Mouse (Mus musculus) liver, adult 10 weeks (tissue): ENCODE results near the gene Nbeal2. TPM values are rescaled to one million over a fixed set of nuclear protein-coding genes. Genes with fewer than 3 reads are reported as not detected.

Experiments used
- polyA plus RNA-seq: library from polyadenylated mRNA; stranded (reverse); fragments of 350-450 nt; fragmentation: Illumina TruSeq; extraction: RNeasy Lipid Tissue Mini Kit (QIAGEN cat#74804); gene quantifications from one replicate; pipeline ENCODE4 v1.2.3, GENCODE M21; 2014; ENCODE audit warnings: low read depth, low replicate concordance

The Nbeal2 gene
- polyA plus RNA-seq, result 1.2 TPM

DNA sequence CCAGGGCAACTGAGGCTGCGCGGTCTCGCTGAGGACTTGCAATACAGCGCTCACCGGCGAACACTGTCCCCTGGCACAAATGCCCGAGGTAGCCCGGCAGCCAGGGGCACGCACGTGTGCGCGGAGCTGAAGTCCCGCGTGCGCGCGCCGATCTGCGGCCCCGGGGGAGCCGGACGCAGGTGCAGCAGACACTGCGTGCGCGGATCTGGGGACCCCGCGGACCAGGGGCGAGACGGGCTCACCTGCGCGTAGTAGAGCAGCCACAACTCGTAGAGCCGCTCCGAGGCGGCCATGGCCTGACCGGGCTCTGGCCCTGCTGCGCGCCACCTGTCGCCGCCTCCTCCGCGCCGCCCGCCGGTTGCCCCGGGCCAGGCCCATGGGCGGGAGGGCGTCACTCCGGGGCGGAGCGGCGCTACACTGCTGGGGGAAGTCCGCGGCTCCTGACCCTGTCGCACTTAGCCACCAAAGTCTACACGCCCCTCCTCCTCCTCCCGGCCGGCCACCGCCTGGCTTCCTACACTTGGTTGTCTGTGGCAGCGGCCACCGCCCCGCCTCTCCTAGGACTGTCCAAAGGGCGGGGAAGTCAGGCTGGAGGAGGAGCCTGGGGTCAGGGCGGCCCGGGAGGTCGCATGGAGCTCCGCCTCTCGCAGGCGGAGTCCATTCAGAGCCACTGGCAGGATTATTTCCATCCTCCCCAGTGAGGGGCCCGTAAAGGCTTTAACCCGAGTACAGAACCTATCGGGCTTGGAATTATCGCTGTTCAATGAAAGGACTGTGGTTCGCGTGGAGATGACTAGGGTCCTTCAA lies at the start of gene Nbeal2:
Gene Nbeal2, minus strand, starts transcription at position 507 of the 807 bp plus-strand sequence.

DNA sequence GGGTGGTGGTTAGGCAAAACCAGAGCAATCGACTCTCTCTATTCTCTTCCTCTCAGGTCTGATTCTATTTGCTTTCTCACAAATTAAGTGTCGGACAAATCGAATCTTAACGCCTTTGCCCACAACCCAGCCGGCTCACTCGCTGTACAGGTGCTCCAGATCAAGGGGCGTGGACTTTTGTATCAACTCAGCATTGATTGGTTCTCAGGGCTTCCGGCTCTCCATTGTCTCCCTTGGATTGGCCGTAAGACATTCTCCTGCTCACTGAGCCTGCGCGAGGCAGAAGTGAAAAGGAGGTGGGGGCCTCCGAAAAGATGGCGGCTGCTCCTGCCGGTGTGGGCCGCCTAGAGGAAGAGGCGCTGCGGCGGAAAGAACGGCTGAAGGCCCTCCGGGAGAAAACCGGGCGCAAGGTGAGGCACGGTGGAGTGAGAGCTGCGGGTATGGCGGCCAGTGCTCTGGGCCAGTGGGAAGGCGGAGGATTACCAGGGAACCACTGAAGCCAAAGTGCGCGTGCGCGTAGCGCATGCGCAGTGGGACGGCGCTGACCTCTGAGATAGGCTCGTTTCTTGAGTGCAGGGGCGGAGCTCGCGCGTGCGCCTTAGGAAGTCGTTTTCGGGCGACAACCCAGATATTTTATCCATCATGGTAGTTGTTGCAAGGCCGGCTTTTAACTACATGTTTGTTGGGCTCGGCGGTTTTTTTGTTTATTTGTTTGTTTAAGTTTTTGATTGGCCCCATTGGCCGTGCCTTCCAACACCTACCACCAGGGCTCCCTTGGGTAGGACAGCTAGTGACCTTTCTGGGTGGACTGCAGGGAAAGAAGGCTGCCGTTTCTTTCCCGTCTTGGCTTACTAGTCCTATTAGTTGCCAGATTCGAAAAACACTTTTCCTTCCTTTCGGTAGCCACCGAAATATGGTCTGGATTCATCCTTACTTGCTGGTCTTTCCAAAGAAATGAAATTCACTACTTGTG lies 2.6 kb upstream of the Nbeal2 start, which contains the start of gene Ccdc12:
Gene Ccdc12, plus strand, starts transcription at position 255 of the 973 bp plus-strand sequence.

DNA sequence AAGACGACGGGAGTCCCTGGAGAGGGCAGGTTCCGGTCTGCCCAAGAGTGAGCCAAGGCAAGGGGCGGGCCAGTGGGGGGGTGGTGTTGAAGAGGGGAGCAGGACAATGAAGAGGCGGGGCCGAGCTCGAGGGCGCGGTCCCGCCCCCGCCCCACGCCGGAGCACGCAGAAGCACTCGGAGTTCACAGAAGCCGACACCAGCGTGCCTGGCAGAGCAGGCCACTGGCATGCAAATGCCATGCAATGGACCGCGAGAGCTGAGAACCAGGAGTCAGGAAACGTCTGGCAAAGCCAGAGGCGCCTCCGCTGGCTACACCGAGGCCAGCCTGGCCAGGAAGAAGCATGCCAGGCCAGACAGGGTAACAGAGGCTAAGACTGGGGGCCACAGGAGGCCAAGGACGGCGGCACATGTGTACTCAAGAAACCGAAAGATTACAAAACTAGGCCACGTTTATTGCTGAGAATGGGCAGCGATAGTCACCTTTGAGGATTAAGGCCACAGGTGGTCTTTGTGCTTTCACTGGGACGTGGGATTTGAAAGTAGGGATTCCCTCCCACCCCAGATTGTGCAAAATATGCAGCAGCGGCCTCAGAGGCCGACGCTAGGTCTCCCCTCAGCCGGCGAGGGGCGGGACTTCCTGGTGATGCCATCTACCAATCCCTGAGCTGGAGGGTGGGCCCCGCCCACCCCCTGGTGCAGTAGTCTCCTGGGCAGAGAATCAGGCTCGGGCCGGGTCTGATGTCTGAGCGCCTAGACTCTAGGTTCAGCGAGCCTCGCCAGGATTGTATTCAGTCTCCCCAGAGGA lies 29.4 kb downstream of the Nbeal2 start, which contains the start of gene Nradd:
Gene Nradd, minus strand, starts transcription at position 92 of the 806 bp plus-strand sequence.

Other genes starting within 250 kb of the Nbeal2 start
- gene Ptpn23, start 245.9 kb downstream of the Nbeal2 start, polyA plus RNA-seq, result 0.32 TPM
- gene Ngp, start 234.4 kb downstream of the Nbeal2 start, polyA plus RNA-seq, result not detected
- gene Klhl18, start 177.5 kb downstream of the Nbeal2 start, polyA plus RNA-seq, result 1.9 TPM
- gene Kif9, start 177.2 kb downstream of the Nbeal2 start, polyA plus RNA-seq, result 0.45 TPM
- gene Setd2, start 121.6 kb downstream of the Nbeal2 start, polyA plus RNA-seq, result 26.6 TPM
- not detected for gene Nradd, start 29.7 kb downstream of the Nbeal2 start, polyA plus RNA-seq
- gene Ccdc12, start 2.3 kb upstream of the Nbeal2 start, polyA plus RNA-seq, result 1.9 TPM
- gene Myl3, start 87.7 kb upstream of the Nbeal2 start, polyA plus RNA-seq, result not detected
- gene Pth1r, start 93.0 kb upstream of the Nbeal2 start, polyA plus RNA-seq, result 0.45 TPM
- not detected for gene Prss42, start 144.0 kb upstream of the Nbeal2 start, polyA plus RNA-seq
- not detected for gene Prss44, start 159.8 kb upstream of the Nbeal2 start, polyA plus RNA-seq
- not detected for gene Prss43, start 172.5 kb upstream of the Nbeal2 start, polyA plus RNA-seq
- not detected for gene Prss45, start 180.4 kb upstream of the Nbeal2 start, polyA plus RNA-seq
- not detected for gene Prss46, start 190.3 kb upstream of the Nbeal2 start, polyA plus RNA-seq
- gene Prss50, start 203.8 kb upstream of the Nbeal2 start, polyA plus RNA-seq, result not detected
- gene Als2cl, start 225.7 kb upstream of the Nbeal2 start, polyA plus RNA-seq, result 4.0 TPM
- gene Tmie, start 226.0 kb upstream of the Nbeal2 start, polyA plus RNA-seq, result 9.6 TPM